Mouse (Mus musculus): ENCODE measurements around the gene Acly. TPM values are rescaled to one million over a fixed set of nuclear protein-coding genes. Genes with fewer than 3 reads are reported as not detected.
"Not testable (repeated sequence)": the region's sequence is repeated elsewhere in the genome, so short reads cannot be mapped to it uniquely, and the experiment has no call there.

Gene Acly
- polyA plus RNA-seq, 1 experiment, result 232 TPM

GRCm38 (mm10) chr11:100544832-100545745 is 17.3 kb upstream of the Acly start, which contains the start of gene Ttc25:
Ttc25 (plus strand) TSS chr11:100545607.
- Histone ChIP-seq H3K9me3 (replicated peaks; ENCODE audit: control insufficient read depth, insufficient read depth, low read length, poor library complexity, severe bottlenecking) (no peaks in the 10 kb centered on the region), H3K27me3 (ENCODE audit: control insufficient read depth, insufficient read depth, low read length, poor library complexity, severe bottlenecking) (no peaks in the 10 kb centered on the region), H3K9ac (ENCODE audit: low read depth, poor library complexity, severe bottlenecking) (peak within 1 kb of the TSS; percentile 72), H3K4me3 (ENCODE audit: low read depth, low read length) (peak within 1 kb of the TSS; percentile 67), H3K36me3 (ENCODE audit: control insufficient read depth, insufficient read depth, low read length, poor library complexity, severe bottlenecking) (no peaks in the 10 kb centered on the region), H3K4me1 (ENCODE audit: control insufficient read depth, insufficient read depth, low read length) (peaks cover 7% of the 10 kb centered on the region), H3K27ac (ENCODE audit: insufficient read depth, low read length) (peak within 1 kb of the TSS; percentile 73)
- no peak for TF ChIP-seq CTCF (IDR thresholded peaks at IDR 0.05; ENCODE audit: low read depth, low read length)
- peak; percentile 90; the same call in 1 of the 2 replicates for TF ChIP-seq EP300 (IDR thresholded peaks at IDR 0.05; ENCODE audit: insufficient read depth, low read depth, low read length)
- TF ChIP-seq POLR2A (IDR thresholded peaks at IDR 0.05; ENCODE audit: insufficient read depth, low read length), result peak; percentile 98

- Histone ChIP-seq H3K27ac (ENCODE audit: insufficient read depth, low read length) (no peak overlapping the region), H3K9me3 (replicated peaks; ENCODE audit: control insufficient read depth, insufficient read depth, low read length, poor library complexity, severe bottlenecking) (0 out of 2 replicates have a peak, but pooled peaks cover under 1% of the 10 kb centered on the region), H3K36me3 (ENCODE audit: control insufficient read depth, insufficient read depth, low read length, poor library complexity, severe bottlenecking) (no peaks in the 10 kb centered on the region), H3K9ac (ENCODE audit: low read depth, poor library complexity, severe bottlenecking) (no peak overlapping the region), H3K4me3 (ENCODE audit: low read depth, low read length) (no peak overlapping the region), H3K4me1 (ENCODE audit: control insufficient read depth, insufficient read depth, low read length) (no peaks in the 10 kb centered on the region), H3K27me3 (ENCODE audit: control insufficient read depth, insufficient read depth, low read length, poor library complexity, severe bottlenecking) (no peaks in the 10 kb centered on the region)
- TF ChIP-seq CTCF (IDR thresholded peaks at IDR 0.05; ENCODE audit: low read depth, low read length), result no peak
- no peak for TF ChIP-seq EP300 (IDR thresholded peaks at IDR 0.05; ENCODE audit: insufficient read depth, low read depth, low read length)
- TF ChIP-seq POLR2A (IDR thresholded peaks at IDR 0.05; ENCODE audit: insufficient read depth, low read length), result no peak
These were observed 13.8 kb upstream of the Acly start for GRCm38 (mm10) chr11:100541577-100541976.

- Histone ChIP-seq H3K4me1 (ENCODE audit: control insufficient read depth, insufficient read depth, low read length) (no peaks in the 10 kb centered on the region), H3K36me3 (ENCODE audit: control insufficient read depth, insufficient read depth, low read length, poor library complexity, severe bottlenecking) (no peaks in the 10 kb centered on the region), H3K9ac (ENCODE audit: low read depth, poor library complexity, severe bottlenecking) (no peak overlapping the region), H3K27me3 (ENCODE audit: control insufficient read depth, insufficient read depth, low read length, poor library complexity, severe bottlenecking) (peaks cover 1% of the 10 kb centered on the region; the same call in 1 of the 2 replicates), H3K4me3 (ENCODE audit: low read depth, low read length) (no peak overlapping the region), H3K9me3 (replicated peaks; ENCODE audit: control insufficient read depth, insufficient read depth, low read length, poor library complexity, severe bottlenecking) (peaks cover 6% of the 10 kb centered on the region), H3K27ac (ENCODE audit: insufficient read depth, low read length) (no peak overlapping the region)
- TF ChIP-seq EP300 (IDR thresholded peaks at IDR 0.05; ENCODE audit: insufficient read depth, low read depth, low read length) (no peak), CTCF (IDR thresholded peaks at IDR 0.05; ENCODE audit: low read depth, low read length) (no peak), POLR2A (IDR thresholded peaks at IDR 0.05; ENCODE audit: insufficient read depth, low read length) (no peak)
These were observed 13.2 kb upstream of the Acly start for GRCm38 (mm10) chr11:100540966-100541365.

- H3K9ac ChIP-seq (ENCODE audit: low read depth, poor library complexity, severe bottlenecking), result no peak overlapping the region
- peaks cover 12% of the 10 kb centered on the region for H3K9me3 ChIP-seq (replicated peaks; ENCODE audit: control insufficient read depth, insufficient read depth, low read length, poor library complexity, severe bottlenecking)
- H3K4me1 ChIP-seq (ENCODE audit: control insufficient read depth, insufficient read depth, low read length), result peaks cover 5% of the 10 kb centered on the region
- H3K27me3 ChIP-seq (ENCODE audit: control insufficient read depth, insufficient read depth, low read length, poor library complexity, severe bottlenecking), result peaks cover 1% of the 10 kb centered on the region; the same call in 1 of the 2 replicates
- TF ChIP-seq CTCF (IDR thresholded peaks at IDR 0.05; ENCODE audit: low read depth, low read length), result no peak
- no peak for TF ChIP-seq POLR2A (IDR thresholded peaks at IDR 0.05; ENCODE audit: insufficient read depth, low read length)
- no peak for TF ChIP-seq EP300 (IDR thresholded peaks at IDR 0.05; ENCODE audit: insufficient read depth, low read depth, low read length)
- H3K27ac ChIP-seq (ENCODE audit: insufficient read depth, low read length), result no peak overlapping the region
- H3K36me3 ChIP-seq (ENCODE audit: control insufficient read depth, insufficient read depth, low read length, poor library complexity, severe bottlenecking), result no peaks in the 10 kb centered on the region
- no peak overlapping the region for H3K4me3 ChIP-seq (ENCODE audit: low read depth, low read length)
These were observed 8.7 kb upstream of the Acly start for GRCm38 (mm10) chr11:100536466-100536865.

- Histone ChIP-seq H3K27me3 (ENCODE audit: control insufficient read depth, insufficient read depth, low read length, poor library complexity, severe bottlenecking) (peaks cover 1% of the 10 kb centered on the region; the same call in 1 of the 2 replicates), H3K36me3 (ENCODE audit: control insufficient read depth, insufficient read depth, low read length, poor library complexity, severe bottlenecking) (no peaks in the 10 kb centered on the region), H3K4me1 (ENCODE audit: control insufficient read depth, insufficient read depth, low read length) (peaks cover 5% of the 10 kb centered on the region), H3K4me3 (ENCODE audit: low read depth, low read length) (no peak overlapping the region), H3K9ac (ENCODE audit: low read depth, poor library complexity, severe bottlenecking) (no peak overlapping the region), H3K27ac (ENCODE audit: insufficient read depth, low read length) (no peak overlapping the region), H3K9me3 (replicated peaks; ENCODE audit: control insufficient read depth, insufficient read depth, low read length, poor library complexity, severe bottlenecking) (peaks cover 12% of the 10 kb centered on the region)
- TF ChIP-seq POLR2A (IDR thresholded peaks at IDR 0.05; ENCODE audit: insufficient read depth, low read length), result no peak
These were observed 8.2 kb upstream of the Acly start for GRCm38 (mm10) chr11:100535996-100536395.

- H3K9ac ChIP-seq (ENCODE audit: low read depth, poor library complexity, severe bottlenecking); H3K4me3 ChIP-seq (ENCODE audit: low read depth, low read length); H3K36me3 ChIP-seq (ENCODE audit: control insufficient read depth, insufficient read depth, low read length, poor library complexity, severe bottlenecking); H3K4me1 ChIP-seq (ENCODE audit: control insufficient read depth, insufficient read depth, low read length); H3K27me3 ChIP-seq (ENCODE audit: control insufficient read depth, insufficient read depth, low read length, poor library complexity, severe bottlenecking): not testable (repeated sequence)
- peak overlapping the region; percentile 86 for H3K27ac ChIP-seq (ENCODE audit: insufficient read depth, low read length)
- H3K9me3 ChIP-seq (replicated peaks; ENCODE audit: control insufficient read depth, insufficient read depth, low read length, poor library complexity, severe bottlenecking), result peaks cover 12% of the 10 kb centered on the region
These were observed 7.0 kb upstream of the Acly start for GRCm38 (mm10) chr11:100534821-100535220.
